Mouse (Mus musculus): Measurements from ENCODE around the gene Vpreb1.

The Vpreb1 gene

DNA sequence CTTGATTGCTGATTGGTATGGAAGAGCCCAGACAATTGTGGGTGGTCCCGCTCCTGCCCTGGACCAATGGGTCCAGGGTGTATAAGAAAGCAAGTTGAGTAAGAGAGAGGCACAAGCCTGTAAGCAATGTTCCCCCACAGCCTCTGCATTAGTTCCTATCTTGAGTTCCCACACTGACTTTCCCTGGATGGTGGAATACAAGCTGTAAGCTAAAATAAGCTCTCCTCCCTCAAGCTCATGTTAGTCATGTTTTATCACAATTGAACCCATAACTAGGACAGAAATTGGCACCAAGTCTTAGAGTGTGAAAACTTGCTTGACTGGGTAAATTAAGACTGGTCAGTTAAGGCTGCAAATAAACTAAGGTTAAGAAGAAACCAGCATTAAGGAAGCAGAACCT is 15.1 kb downstream of the Vpreb1 start:
- no peak for DNase-seq (ENCODE audit: low spot score in 2 of 2)

DNA sequence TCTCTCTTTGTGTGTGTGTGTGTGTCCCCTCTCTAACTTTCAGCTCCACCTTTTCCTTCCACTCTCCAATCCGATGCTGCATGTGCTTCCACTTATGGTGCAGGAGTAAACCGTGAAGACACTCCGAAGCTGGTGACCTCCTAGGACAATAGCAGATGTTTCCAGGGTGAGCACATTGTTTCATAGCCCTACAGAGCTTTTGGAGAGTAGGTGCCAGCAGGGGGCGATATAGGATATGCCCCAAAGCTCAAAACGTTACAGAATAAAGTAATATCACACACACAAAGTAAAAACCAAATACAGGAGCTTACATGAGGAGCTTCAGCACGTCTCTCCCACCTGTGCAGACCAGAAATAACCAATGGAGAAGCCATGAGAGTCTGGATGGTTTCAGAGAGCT is 15.8 kb downstream of the Vpreb1 start:
- peak; percentile 40 to 54 for DNase-seq (ENCODE audit: low spot score in 2 of 2)

DNA sequence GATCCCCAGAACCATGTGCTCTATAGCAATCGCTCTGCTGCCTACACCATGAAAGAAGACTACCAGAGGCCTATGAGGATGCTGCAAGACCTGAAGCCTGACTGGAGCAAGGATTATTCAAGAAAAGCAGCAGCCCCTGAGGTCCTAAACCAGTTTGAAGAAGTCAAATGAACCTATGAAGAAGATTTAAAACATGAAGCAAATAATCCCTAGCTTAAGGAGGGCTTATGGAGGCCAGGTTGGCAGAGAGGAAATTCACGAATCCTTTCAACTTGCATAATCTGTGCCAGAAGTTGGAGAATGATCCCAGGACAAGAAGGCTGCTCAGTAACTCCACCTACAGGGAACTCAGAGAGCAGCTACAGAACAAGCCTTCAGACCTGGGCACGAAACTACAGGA is 18.2 kb downstream of the Vpreb1 start:
- DNase-seq (ENCODE audit: low spot score in 2 of 2) = no peak

DNA sequence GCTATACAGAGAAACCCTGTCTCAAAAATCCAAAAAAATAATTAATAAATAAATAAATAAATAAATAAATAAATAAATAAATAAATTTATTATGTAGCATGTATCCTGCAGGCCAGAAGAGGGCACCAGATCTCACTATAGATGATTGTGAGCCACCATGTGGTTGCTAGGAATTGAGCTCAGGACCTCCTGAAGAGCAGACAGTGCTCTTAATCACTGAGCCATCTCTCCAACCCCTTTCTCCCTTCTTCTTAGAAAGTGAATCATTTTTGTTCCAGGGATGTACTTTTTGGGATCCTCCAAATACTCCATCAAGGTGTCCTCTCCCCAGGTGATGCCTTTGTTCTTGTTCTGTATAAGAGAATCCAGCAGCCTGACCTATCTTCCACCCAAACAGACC is 21.4 kb downstream of the Vpreb1 start:
- no peak for DNase-seq (ENCODE audit: low spot score in 2 of 2)

DNA sequence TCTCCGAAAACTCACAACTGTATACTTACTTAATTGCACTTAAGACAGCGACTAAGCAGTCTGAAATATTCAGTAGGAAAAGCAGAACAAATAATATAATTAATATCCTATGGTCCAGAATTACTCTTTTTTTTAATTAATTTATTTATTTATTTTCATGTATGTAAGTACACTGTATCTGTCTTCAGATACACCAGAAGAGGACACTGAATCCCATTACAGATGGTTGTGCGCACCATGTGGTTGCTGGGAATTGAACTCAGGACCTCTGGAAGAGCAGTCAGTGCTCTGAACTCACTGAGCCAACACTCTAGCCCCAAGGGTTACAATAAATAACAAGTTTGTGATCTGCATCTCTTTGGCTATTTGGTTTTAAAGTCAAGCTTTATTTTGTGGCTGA is 41.0 kb downstream of the Vpreb1 start:
- no peak for DNase-seq (ENCODE audit: low spot score in 2 of 2)

DNA sequence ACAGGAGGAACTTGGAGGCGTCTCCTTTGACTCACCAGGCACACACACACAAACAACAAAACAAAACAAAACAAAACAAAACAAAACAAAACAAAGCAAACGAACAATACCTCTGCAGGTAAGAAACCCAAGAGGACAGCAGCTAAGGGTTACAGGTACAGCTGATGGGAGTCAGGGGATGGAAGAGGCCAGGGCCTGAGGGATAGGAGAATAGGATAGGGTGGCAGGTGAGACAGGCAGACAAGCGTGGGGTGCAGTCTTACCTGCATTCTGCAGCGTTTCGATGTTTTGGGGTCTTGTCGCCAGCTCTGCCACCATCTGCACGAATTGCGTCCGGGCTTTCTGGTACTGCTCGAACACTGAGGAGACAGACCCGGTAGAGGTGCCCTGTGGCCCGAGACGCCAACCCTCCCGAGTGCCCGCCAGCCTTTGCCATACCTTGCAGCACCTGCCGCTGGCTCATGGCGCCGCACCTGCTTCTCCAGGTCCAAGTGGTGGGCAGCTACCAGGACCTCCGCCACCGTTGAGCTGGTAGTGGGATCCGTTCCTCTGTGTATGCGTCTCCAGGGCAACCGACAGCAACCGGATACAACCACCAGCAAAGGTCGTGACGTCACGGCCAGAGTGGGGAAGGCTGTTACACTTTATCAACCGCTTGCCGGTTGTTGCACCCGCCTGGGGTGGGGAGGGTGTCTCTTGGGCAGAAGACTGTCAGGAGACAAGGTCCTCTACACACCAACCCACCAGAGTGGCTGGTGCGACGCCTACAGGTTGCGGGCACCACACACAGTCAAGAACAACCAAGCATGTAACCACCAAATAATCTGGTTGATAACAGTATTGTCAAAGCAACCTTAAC is 41.7 kb downstream of the Vpreb1 start, which contains the start of gene Spag6l:
Spag6l (minus strand) TSS at position 700 of the 859 bp plus-strand sequence.
- DNase-seq (ENCODE audit: low spot score in 2 of 2) = peak; percentile 66 to 67

DNA sequence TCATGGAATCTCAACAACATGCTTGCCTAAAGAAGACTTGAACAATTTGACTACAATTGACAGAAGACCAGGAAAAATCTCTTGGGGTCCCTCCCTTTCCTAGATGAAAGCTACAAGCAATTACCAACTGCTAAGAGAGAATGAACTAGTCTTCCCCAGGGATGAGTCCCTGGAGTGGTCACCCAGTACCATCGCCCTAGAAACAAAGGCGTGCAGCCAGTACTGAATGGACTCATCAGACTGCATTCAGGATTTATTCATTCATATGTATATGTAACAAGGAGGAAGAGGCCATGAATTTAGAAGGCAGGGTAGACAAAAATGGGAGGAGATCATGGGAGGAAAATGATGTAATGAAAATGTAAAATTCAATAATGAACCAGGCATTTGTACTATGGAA is 44.4 kb downstream of the Vpreb1 start:
- DNase-seq (ENCODE audit: low spot score in 2 of 2) = no peak

DNA sequence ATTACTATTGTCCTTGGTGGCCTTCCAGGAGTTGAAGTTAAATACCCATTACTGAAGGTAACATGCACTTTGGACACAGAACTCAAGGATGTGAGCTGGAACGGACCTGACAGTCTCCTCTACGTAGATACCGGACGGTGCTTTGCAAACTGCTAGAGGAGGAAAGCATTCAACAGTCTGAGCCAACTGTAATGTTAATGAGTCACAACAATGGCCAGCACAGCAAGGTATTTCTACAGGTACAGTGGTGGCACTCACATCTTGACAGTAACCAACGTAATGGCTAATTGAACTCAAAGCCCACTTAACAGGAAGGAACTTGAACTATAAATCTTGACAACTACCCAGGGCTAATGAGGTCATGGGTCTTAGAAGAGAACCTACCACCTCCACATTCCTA is 45.2 kb downstream of the Vpreb1 start:
- no peak for DNase-seq (ENCODE audit: low spot score in 2 of 2)

Measured in spleen, postnatal 36 days (tissue).